Mouse (Mus musculus) cortical plate, adult 2 months (tissue): ENCODE data around the gene Nav1.

Experiments used
- CTCF ChIP-seq: fragments of 200-500 bp; IDR thresholded peaks from 2 replicates; pipeline ENCODE4 v1.5.1; 2011; ENCODE audit warnings: mild to moderate bottlenecking, control low read depth, low read length; ENCODE audit not compliant: insufficient read depth; ENCODE audit errors: extremely low read depth
- POLR2A ChIP-seq: fragments of 200-500 bp; IDR thresholded peaks from 2 replicates; pipeline ENCODE4 v1.6.1; 2011; ENCODE audit warnings: mild to moderate bottlenecking, low read length, control low read depth; ENCODE audit not compliant: insufficient read depth; ENCODE audit errors: extremely low read depth

- TF ChIP-seq POLR2A: no peak
- no peak for TF ChIP-seq CTCF
Measured at GRCm38 (mm10) chr1:135515633-135516238, 91.4 kb downstream of the Nav1 start.
